23 mouse cellular contexts compared by ENCODE assay signal in the genomic region with DNA sequence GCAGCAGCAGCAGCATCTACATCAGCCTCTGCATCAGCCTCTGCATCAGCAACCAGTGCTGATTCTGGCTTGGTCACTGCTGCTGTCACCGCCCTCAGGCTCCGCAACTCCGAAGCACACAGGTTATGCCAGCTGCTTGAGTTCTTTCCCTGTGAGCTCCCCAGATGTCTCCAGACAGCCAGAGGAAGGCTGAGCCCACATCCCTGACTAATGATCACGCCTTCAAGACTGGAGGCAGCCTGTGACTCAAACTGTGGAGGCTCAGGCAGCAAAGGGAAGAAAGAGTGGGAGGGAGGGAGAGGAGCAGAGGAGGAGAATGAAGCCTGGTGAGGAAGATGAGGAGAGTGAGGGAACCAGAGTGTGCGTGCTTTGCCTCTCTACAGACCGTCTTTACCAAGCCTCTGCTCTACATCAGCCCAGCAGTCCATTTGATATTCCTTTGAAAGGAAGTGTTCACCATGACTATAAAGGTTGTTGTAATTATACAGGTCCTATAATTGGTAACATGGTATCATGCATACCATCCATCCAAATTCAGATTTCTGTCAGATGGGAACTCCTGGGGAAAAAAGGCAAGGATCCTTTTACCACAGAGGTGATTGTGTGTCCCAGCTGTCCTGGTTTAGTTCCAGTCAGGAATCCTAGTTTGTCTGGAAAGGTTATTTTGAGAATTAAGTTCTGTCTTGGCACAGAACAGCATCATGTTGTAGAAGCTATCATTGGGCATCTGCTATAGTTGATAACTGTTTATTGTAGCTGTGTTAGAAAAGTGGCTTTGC. TPM values are rescaled to one million over a fixed set of nuclear protein-coding genes. Genes with fewer than 3 reads are reported as not detected.
DNase-seq lines count a peak whose midpoint lies in the region; ATAC-seq and TF ChIP-seq lines count a peak whose summit lies in the region.
"Had no signal": no experiment of that assay in that cellular context is flagged by ENCODE, and none has a peak within 500 bp of the region (broad histone marks: within the 10 kb centered on the region; RNA-seq: fewer than 3 reads in every experiment).

No protein-coding gene starts in this region.

- no peak overlapping the region for H3K4me3 ChIP-seq in forebrain, embryonic 14.5 days (ENCODE audit: low read depth, low read length)
- H3K4me3 ChIP-seq in forebrain, embryonic 12.5 days (replicated peaks): no peak overlapping the region
- no peak overlapping the region for H3K4me3 ChIP-seq in limb, embryonic 13.5 days
- H3K4me3 ChIP-seq in limb, embryonic 10.5 days: no peak overlapping the region
- no peak overlapping the region for H3K4me3 ChIP-seq in olfactory bulb, adult 2 months (ENCODE audit: insufficient read depth, low read depth, low read length)
- H3K4me3 ChIP-seq: embryonic facial prominence, embryonic 15.5 days; forebrain, embryonic 15.5 days; heart, adult 2 months; heart, embryonic 15.5 days; hindbrain, embryonic 12.5 days; megakaryocyte, embryonic 14.5 days; midbrain, embryonic 15.5 days had no signal

- no peak for ATAC-seq in forebrain, embryonic 14.5 days
- ATAC-seq in forebrain, embryonic 12.5 days (ENCODE audit: low FRiP score): no peak
- ATAC-seq in limb, embryonic 13.5 days (ENCODE audit: low FRiP score, low read depth): no peak
- ATAC-seq: forebrain, embryonic 15.5 days; midbrain, embryonic 15.5 days had no signal

- TF ChIP-seq POLR2A in olfactory bulb, adult 2 months (IDR thresholded peaks at IDR 0.05; ENCODE audit: insufficient read depth, low read depth, low read length): no peak

- no peak for TF ChIP-seq CTCF in olfactory bulb, adult 2 months (IDR thresholded peaks at IDR 0.05; ENCODE audit: insufficient read depth, low read depth, low read length)

- H3K9me3 ChIP-seq in forebrain, embryonic 14.5 days (replicated peaks; ENCODE audit: control insufficient read depth, low read length): no peaks in the 10 kb centered on the region
- H3K9me3 ChIP-seq in forebrain, embryonic 12.5 days: no peaks in the 10 kb centered on the region
- H3K9me3 ChIP-seq in limb, embryonic 13.5 days: no peaks in the 10 kb centered on the region
- H3K9me3 ChIP-seq in limb, embryonic 10.5 days (replicated peaks): no peaks in the 10 kb centered on the region
- H3K9me3 ChIP-seq: embryonic facial prominence, embryonic 15.5 days; forebrain, embryonic 15.5 days; heart, embryonic 15.5 days; hindbrain, embryonic 12.5 days; megakaryocyte, embryonic 14.5 days; midbrain, embryonic 15.5 days had no signal

- no peaks in the 10 kb centered on the region for H3K36me3 ChIP-seq in forebrain, embryonic 14.5 days (ENCODE audit: control insufficient read depth, insufficient read depth, low read length)
- no peaks in the 10 kb centered on the region for H3K36me3 ChIP-seq in forebrain, embryonic 12.5 days (replicated peaks)
- H3K36me3 ChIP-seq in limb, embryonic 13.5 days: no peaks in the 10 kb centered on the region
- H3K36me3 ChIP-seq in limb, embryonic 10.5 days: no peaks in the 10 kb centered on the region
- H3K36me3 ChIP-seq: embryonic facial prominence, embryonic 15.5 days; forebrain, embryonic 15.5 days; heart, embryonic 15.5 days; hindbrain, embryonic 12.5 days; midbrain, embryonic 15.5 days had no signal

- H3K9ac ChIP-seq in forebrain, embryonic 14.5 days (ENCODE audit: low read length): peak overlapping the region; percentile 13; the same call in 1 of the 2 replicates
- no peak overlapping the region for H3K9ac ChIP-seq in forebrain, embryonic 12.5 days
- H3K9ac ChIP-seq in limb, embryonic 13.5 days: 0 out of 2 replicates have a peak overlapping the region, but pooled peaks have one; percentile 15
- H3K9ac ChIP-seq: embryonic facial prominence, embryonic 15.5 days; forebrain, embryonic 15.5 days; heart, embryonic 15.5 days; hindbrain, embryonic 12.5 days; liver, embryonic 14.5 days; midbrain, embryonic 15.5 days had no signal

- no peak for DNase-seq in forebrain, embryonic 14.5 days (ENCODE audit: low spot score)
- no peak for DNase-seq in limb, embryonic 10.5 days (ENCODE audit: low spot score)
- peak; percentile 19 for DNase-seq in fibroblast of lung, adult 2 months (ENCODE audit: low read depth)
- DNase-seq in thymus, postnatal 10 days (ENCODE audit: low spot score in 2 of 2): no peak
- DNase-seq in lung, postnatal 25 days (ENCODE audit: low spot score): no peak
- DNase-seq: adrenal gland, adult 2 months; cerebellum, postnatal 10 days; embryo, embryonic 11 days; gastrocnemius, postnatal 10 days; heart, adult 2 months; lung, postnatal 10 days; thymus, postnatal 25 days had no signal

- WGBS in forebrain, embryonic 14.5 days: 77% methylated on average over 6 of the region's 6 CpGs
- 77% methylated on average over 6 of the region's 6 CpGs for WGBS in forebrain, embryonic 12.5 days
- WGBS in limb, embryonic 13.5 days: 55% methylated on average over 6 of the region's 6 CpGs
- 79% methylated on average over 6 of the region's 6 CpGs for WGBS in limb, embryonic 10.5 days
- 37% methylated on average over 6 of the region's 6 CpGs for WGBS in olfactory bulb, adult 2 months

- no peaks in the 10 kb centered on the region for H3K27me3 ChIP-seq in forebrain, embryonic 14.5 days (replicated peaks; ENCODE audit: control insufficient read depth, insufficient read depth, low read length)
- no peaks in the 10 kb centered on the region for H3K27me3 ChIP-seq in forebrain, embryonic 12.5 days
- H3K27me3 ChIP-seq in limb, embryonic 13.5 days: no peaks in the 10 kb centered on the region
- no peaks in the 10 kb centered on the region for H3K27me3 ChIP-seq in limb, embryonic 10.5 days (ENCODE audit: low read depth, poor library complexity, severe bottlenecking)
- H3K27me3 ChIP-seq: embryonic facial prominence, embryonic 15.5 days; forebrain, embryonic 15.5 days; hindbrain, embryonic 12.5 days; midbrain, embryonic 15.5 days had no signal

- H3K4me1 ChIP-seq in forebrain, embryonic 14.5 days (ENCODE audit: control insufficient read depth, insufficient read depth, low read length): no peaks in the 10 kb centered on the region
- no peaks in the 10 kb centered on the region for H3K4me1 ChIP-seq in forebrain, embryonic 12.5 days
- H3K4me1 ChIP-seq in limb, embryonic 13.5 days: no peaks in the 10 kb centered on the region
- 0 out of 2 replicates have a peak, but pooled peaks cover 3% of the 10 kb centered on the region for H3K4me1 ChIP-seq in limb, embryonic 10.5 days
- H3K4me1 ChIP-seq in olfactory bulb, adult 2 months (ENCODE audit: control insufficient read depth, insufficient read depth, low read length): peaks cover 11% of the 10 kb centered on the region
- H3K4me1 ChIP-seq: embryonic facial prominence, embryonic 15.5 days; forebrain, embryonic 15.5 days; heart, embryonic 15.5 days; midbrain, embryonic 15.5 days had no signal

- H3K27ac ChIP-seq in forebrain, embryonic 14.5 days (ENCODE audit: low read depth, low read length): no peak overlapping the region
- no peak overlapping the region for H3K27ac ChIP-seq in forebrain, embryonic 12.5 days
- no peak overlapping the region for H3K27ac ChIP-seq in limb, embryonic 13.5 days
- H3K27ac ChIP-seq in limb, embryonic 10.5 days: no peak overlapping the region
- peak overlapping the region; percentile 98 for H3K27ac ChIP-seq in olfactory bulb, adult 2 months (ENCODE audit: insufficient read depth, low read depth, low read length)
- H3K27ac ChIP-seq: embryonic facial prominence, embryonic 15.5 days; forebrain, embryonic 15.5 days; heart, adult 2 months; heart, embryonic 15.5 days; hindbrain, embryonic 12.5 days; liver, embryonic 14.5 days; midbrain, embryonic 15.5 days; stomach, postnatal 0 days had no signal

- H3K4me2 ChIP-seq in forebrain, embryonic 14.5 days (ENCODE audit: low read length): no peak overlapping the region
- H3K4me2 ChIP-seq in forebrain, embryonic 12.5 days: no peak overlapping the region
- no peak overlapping the region for H3K4me2 ChIP-seq in limb, embryonic 13.5 days (replicated peaks)
- H3K4me2 ChIP-seq: embryonic facial prominence, embryonic 15.5 days; forebrain, embryonic 15.5 days; heart, embryonic 15.5 days; hindbrain, embryonic 12.5 days; midbrain, embryonic 15.5 days had no signal

RNA-seq across cellular contexts. Expression of a gene that starts 15.5 kb away (rescaled TPM):
- polyA plus RNA-seq in forebrain, embryonic 14.5 days (2014; fragmentation: Nextera tagmentation; extraction: Ambion mirVana): 8.7 and 10.2 TPM in 2 replicates
- polyA plus RNA-seq in forebrain, embryonic 12.5 days (2016; fragmentation: Nextera tagmentation; extraction: Ambion mirVana): 11.3 and 13.3 TPM in 2 replicates
- 9.1 and 9.5 TPM in 2 replicates for polyA plus RNA-seq in limb, embryonic 13.5 days (2015; fragmentation: Nextera tagmentation; extraction: Ambion mirVana)
- polyA plus RNA-seq in limb, embryonic 10.5 days (2016; fragmentation: Nextera tagmentation; extraction: Ambion mirVana): 9.5 and 11.7 TPM in 2 replicates
- polyA plus RNA-seq in olfactory bulb, adult 2 months (2012; ENCODE audit: insufficient read depth, insufficient read length, low replicate concordance, missing spikeins): not detected in 2 replicates

RNA-seq across cellular contexts. Expression of a gene that starts 28.2 kb away (rescaled TPM):
- polyA plus RNA-seq in forebrain, embryonic 14.5 days (2014; fragmentation: Nextera tagmentation; extraction: Ambion mirVana): 16.9 and 20.6 TPM in 2 replicates
- polyA plus RNA-seq in forebrain, embryonic 12.5 days (2016; fragmentation: Nextera tagmentation; extraction: Ambion mirVana): 24.5 and 27.2 TPM in 2 replicates
- 6.0 and 6.2 TPM in 2 replicates for polyA plus RNA-seq in limb, embryonic 13.5 days (2015; fragmentation: Nextera tagmentation; extraction: Ambion mirVana)
- 4.8 and 8.4 TPM in 2 replicates for polyA plus RNA-seq in limb, embryonic 10.5 days (2016; fragmentation: Nextera tagmentation; extraction: Ambion mirVana)
- not detected in 2 replicates for polyA plus RNA-seq in olfactory bulb, adult 2 months (2012; ENCODE audit: insufficient read depth, insufficient read length, low replicate concordance, missing spikeins)
